Mouse (Mus musculus) kidney, embryonic 16.5 days (tissue): ENCODE data around the gene Tubgcp2. TPM values are rescaled to one million over a fixed set of nuclear protein-coding genes. Genes with fewer than 3 reads are reported as not detected.
A peak's percentile ranks its signal among the peaks of the same experiment; 100 is the strongest.

Source experiments
- ATAC-seq: fragments of 200-750 bp; cut with Nextera tagmentation; 2 replicates; pipeline ENCODE4 v1.8.0; 2017; ENCODE audit warnings: moderate TSS enrichment; ENCODE audit not compliant: low FRiP score, low TSS enrichment
- H3K27ac ChIP-seq: fragments of 300-500 bp; sonication (generic); 2 replicates; pipeline ENCODE4 v1.5.1; 2014; ENCODE audit warnings: low read length
- H3K27me3 ChIP-seq: fragments of 300-500 bp; sonication (generic); 2 replicates; pipeline ENCODE4 v1.6.1; 2014; ENCODE audit warnings: low read length, control low read depth, mixed read lengths; ENCODE audit not compliant: insufficient read depth
- H3K36me3 ChIP-seq: fragments of 300-500 bp; sonication (generic); 2 replicates; pipeline ENCODE4 v1.6.1; 2014; ENCODE audit warnings: low read length, control low read depth, mixed read lengths; ENCODE audit not compliant: insufficient read depth
- H3K4me1 ChIP-seq: fragments of 300-500 bp; sonication (generic); 2 replicates; pipeline ENCODE4 v1.6.1; 2014; ENCODE audit warnings: low read length, control low read depth, mixed read lengths; ENCODE audit not compliant: insufficient read depth
- H3K4me2 ChIP-seq: fragments of 300-500 bp; sonication (generic); replicated peaks from 2 replicates; pipeline ENCODE4 v1.6.1; 2014; ENCODE audit warnings: low read depth, low read length
- H3K4me3 ChIP-seq: fragments of 300-500 bp; sonication (generic); 2 replicates; pipeline ENCODE4 v1.5.1; 2014; ENCODE audit warnings: mild to moderate bottlenecking, low read length
- H3K9ac ChIP-seq: fragments of 300-500 bp; sonication (generic); replicated peaks from 2 replicates; pipeline ENCODE4 v1.6.1; 2014; ENCODE audit warnings: low read length
- H3K9me3 ChIP-seq: fragments of 300-500 bp; sonication (generic); 2 replicates; pipeline ENCODE4 v1.6.1; 2016; ENCODE audit warnings: low read length, control low read depth
- WGBS: fragments of 180-500 bp; shearing (Covaris S2); extraction: QIAGEN DNeasy Blood & Tissue Kit; methylation state at CpG from one replicate; pipeline ENCODE4 v1.1.7; 2014; 5-methylcytosine and 5-hydroxymethylcytosine counted together
- polyA plus RNA-seq: library from polyadenylated mRNA; unstranded; fragments of >200 nt; fragmentation: Nextera tagmentation; extraction: Ambion mirVana; gene quantifications from 2 replicates; pipeline ENCODE4 v1.2.1, GENCODE M21; 2015

The Tubgcp2 gene
- polyA plus RNA-seq, 1 experiment from 2014 or later, result 57.7 TPM

DNA sequence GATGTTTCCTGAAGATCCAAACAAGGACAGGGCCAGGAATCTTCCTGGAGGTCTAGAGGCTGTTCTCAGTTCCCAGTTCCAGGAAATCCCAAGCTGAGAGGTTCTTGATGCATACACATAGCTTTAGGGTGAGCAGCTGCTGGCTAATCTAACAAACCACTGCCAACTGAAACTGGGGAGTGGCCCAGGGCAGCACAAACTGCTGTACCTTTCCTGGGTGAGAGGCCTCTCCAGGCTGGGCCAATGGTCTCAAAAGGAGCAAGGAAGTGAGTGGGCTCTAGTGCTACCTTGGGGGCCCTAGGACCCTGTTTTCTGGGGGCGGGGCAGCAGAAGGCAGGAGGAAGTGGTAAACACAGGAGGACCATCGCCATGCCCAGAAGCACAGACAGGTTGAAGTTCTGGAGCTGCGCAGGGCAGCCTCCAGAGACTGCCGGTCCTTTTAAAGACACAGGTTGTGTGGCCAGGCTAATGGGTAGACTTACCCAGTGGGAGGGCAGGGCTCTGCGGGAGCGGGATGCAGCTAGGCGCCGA lies 45.5 kb downstream of the Tubgcp2 start:
- H3K36me3 ChIP-seq, result peaks cover under 1% of the 10 kb centered on the region; the same call in 1 of the 2 replicates
- WGBS, result 72% methylated on average over 8 of the region's 8 CpGs
- no peaks in the 10 kb centered on the region for H3K27me3 ChIP-seq
- H3K4me2 ChIP-seq, result no peak overlapping the region
- H3K4me3 ChIP-seq, result no peak overlapping the region
- no peak overlapping the region for H3K27ac ChIP-seq
- no peak overlapping the region for H3K9ac ChIP-seq
- H3K9me3 ChIP-seq, result no peaks in the 10 kb centered on the region
- no peaks in the 10 kb centered on the region for H3K4me1 ChIP-seq
- no peak for ATAC-seq

DNA sequence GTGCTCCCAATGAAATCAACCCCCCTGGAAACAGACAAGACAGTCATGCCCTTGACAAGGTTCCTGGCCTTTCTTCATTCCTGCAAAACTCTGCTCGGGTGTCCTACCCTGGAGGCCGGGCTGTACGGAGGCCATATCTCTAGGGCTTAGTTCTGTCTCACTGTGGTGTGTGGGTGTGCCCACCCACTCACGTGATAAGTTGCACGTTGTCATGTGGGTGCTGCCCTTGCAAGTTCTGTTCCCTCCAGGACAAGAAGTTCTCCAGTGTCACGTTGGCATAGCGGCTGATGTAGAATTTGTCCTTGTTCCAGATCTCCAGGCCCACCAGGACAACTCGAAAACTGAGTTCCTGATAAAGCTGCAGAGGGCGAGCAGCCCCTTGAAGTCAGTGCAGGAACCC lies 48.2 kb downstream of the Tubgcp2 start:
- Histone ChIP-seq H3K4me3 (no peak overlapping the region), H3K9me3 (no peaks in the 10 kb centered on the region), H3K27ac (no peak overlapping the region), H3K36me3 (peaks cover 6% of the 10 kb centered on the region; the same call in 1 of the 2 replicates), H3K4me2 (no peak overlapping the region), H3K4me1 (no peaks in the 10 kb centered on the region), H3K27me3 (no peaks in the 10 kb centered on the region), H3K9ac (no peak overlapping the region)
- ATAC-seq, result no peak
- 81% methylated on average over 9 of the region's 9 CpGs for WGBS

DNA sequence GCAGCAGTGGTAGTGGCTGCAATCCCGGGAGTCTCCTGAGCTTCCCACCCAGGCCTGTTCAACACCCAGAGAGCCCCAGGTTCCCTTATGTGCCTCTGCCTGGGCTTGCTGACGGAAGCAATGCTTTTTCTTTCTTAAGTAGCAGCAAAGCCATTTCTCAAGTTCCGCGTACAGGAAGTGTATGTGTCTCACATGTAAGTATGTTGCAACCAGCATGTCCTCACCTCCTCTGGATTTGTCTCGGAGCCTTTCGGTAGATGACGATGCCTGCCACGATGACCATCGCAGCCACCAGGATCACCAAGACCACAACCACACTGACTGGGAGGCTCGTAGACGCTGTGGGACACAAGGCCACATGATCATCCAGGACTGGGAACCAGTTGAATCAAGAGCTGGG lies 52.0 kb downstream of the Tubgcp2 start:
- Histone ChIP-seq H3K4me2 (no peak overlapping the region), H3K4me1 (no peaks in the 10 kb centered on the region), H3K9ac (no peak overlapping the region), H3K4me3 (no peak overlapping the region), H3K36me3 (peaks cover 6% of the 10 kb centered on the region; the same call in 1 of the 2 replicates), H3K27me3 (no peaks in the 10 kb centered on the region), H3K9me3 (no peaks in the 10 kb centered on the region), H3K27ac (no peak overlapping the region)
- 91% methylated on average over 11 of the region's 11 CpGs for WGBS
- no peak for ATAC-seq

DNA sequence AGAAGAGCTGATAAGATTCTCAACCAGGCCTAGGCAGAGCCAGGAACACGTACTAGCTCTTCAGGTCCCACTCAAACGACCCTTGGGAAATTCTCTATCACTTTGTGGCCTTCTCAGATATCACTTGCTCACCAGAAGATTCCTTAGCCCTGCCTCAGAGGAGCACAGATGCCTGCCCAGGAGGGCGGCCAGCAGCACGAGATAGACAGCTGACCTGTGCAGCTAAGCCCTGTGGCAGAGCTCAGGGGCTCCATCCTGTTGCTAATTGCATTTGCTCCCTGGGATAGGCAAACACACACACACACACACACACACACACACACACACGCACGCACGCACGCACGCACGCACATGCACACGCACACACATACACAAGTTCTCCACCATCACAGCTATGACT lies 54.4 kb downstream of the Tubgcp2 start:
- Histone ChIP-seq H3K4me3 (no peak overlapping the region), H3K27me3 (no peaks in the 10 kb centered on the region), H3K4me1 (peaks cover 8% of the 10 kb centered on the region; the same call in 1 of the 2 replicates), H3K4me2 (no peak overlapping the region), H3K9ac (no peak overlapping the region), H3K36me3 (peaks cover 6% of the 10 kb centered on the region; the same call in 1 of the 2 replicates), H3K27ac (no peak overlapping the region), H3K9me3 (no peaks in the 10 kb centered on the region)
- no peak for ATAC-seq
- WGBS, result 83% methylated on average over 11 of the region's 11 CpGs

DNA sequence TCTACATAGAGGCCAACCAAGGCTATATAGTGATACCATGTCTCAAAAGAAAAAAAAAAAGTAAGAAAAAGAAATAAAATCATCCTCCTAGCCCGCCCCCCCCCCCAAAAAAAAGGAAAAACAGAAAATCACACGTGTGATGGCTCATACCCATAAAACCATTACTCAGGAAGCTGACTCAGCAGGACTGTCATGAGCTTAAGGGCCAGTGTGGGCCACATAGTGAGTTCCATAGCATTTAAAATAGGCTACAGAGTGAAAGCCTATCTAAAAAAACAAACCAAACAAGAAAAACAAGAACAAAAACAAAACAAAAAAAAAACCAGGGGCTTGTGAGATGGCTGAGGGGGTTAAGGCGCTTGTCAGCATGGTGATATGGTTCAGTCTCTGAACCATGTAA lies 55.7 kb downstream of the Tubgcp2 start:
- Histone ChIP-seq H3K9me3 (no peaks in the 10 kb centered on the region), H3K4me1 (peaks cover 8% of the 10 kb centered on the region; the same call in 1 of the 2 replicates), H3K4me2 (no peak overlapping the region), H3K36me3 (peaks cover 4% of the 10 kb centered on the region; the same call in 1 of the 2 replicates), H3K4me3 (no peak overlapping the region), H3K27me3 (no peaks in the 10 kb centered on the region), H3K27ac (no peak overlapping the region), H3K9ac (no peak overlapping the region)
- 52% methylated on average over 3 of the region's 3 CpGs for WGBS
- no peak for ATAC-seq

GRCm38 (mm10) chr7:139979011-139979719 lies 57.3 kb downstream of the Tubgcp2 start:
- Histone ChIP-seq H3K4me1 (peaks cover 8% of the 10 kb centered on the region; the same call in 1 of the 2 replicates), H3K9ac (peak overlapping the region; percentile 46; the same call in 1 of the 2 replicates), H3K4me3 (peak overlapping the region; percentile 70), H3K27ac (no peak overlapping the region), H3K9me3 (no peaks in the 10 kb centered on the region), H3K36me3 (no peaks in the 10 kb centered on the region), H3K4me2 (peak overlapping the region; percentile 90), H3K27me3 (no peaks in the 10 kb centered on the region)
- WGBS, result 47% methylated on average over 13 of the region's 13 CpGs
- peak; percentile 73 for ATAC-seq

GRCm38 (mm10) chr7:139978278-139978892 lies 58.1 kb downstream of the Tubgcp2 start, which contains the start of gene 6430531B16Rik:
6430531B16Rik (minus strand) TSS chr7:139978755.
- Histone ChIP-seq H3K9me3 (no peaks in the 10 kb centered on the region), H3K27me3 (no peaks in the 10 kb centered on the region), H3K4me2 (peak within 1 kb of the TSS; percentile 90), H3K9ac (peak within 1 kb of the TSS; percentile 66), H3K27ac (no peak within 1 kb of the TSS), H3K4me3 (peak within 1 kb of the TSS; percentile 70), H3K4me1 (peaks cover 8% of the 10 kb centered on the region; the same call in 1 of the 2 replicates), H3K36me3 (no peaks in the 10 kb centered on the region)
- 4% methylated on average over 32 of the region's 32 CpGs for WGBS
- ATAC-seq, result peak; percentile 92

- Histone ChIP-seq H3K9ac (no peak overlapping the region), H3K27me3 (no peaks in the 10 kb centered on the region), H3K27ac (no peak overlapping the region), H3K4me1 (peaks cover 8% of the 10 kb centered on the region; the same call in 1 of the 2 replicates), H3K36me3 (no peaks in the 10 kb centered on the region), H3K4me3 (no peak overlapping the region), H3K9me3 (no peaks in the 10 kb centered on the region), H3K4me2 (no peak overlapping the region)
- no peak for ATAC-seq
- 51% methylated on average over 5 of the region's 5 CpGs for WGBS
These were observed 61.0 kb downstream of the Tubgcp2 start for GRCm38 (mm10) chr7:139975471-139975870.

GRCm38 (mm10) chr7:139974307-139974706 lies 62.2 kb downstream of the Tubgcp2 start:
- Histone ChIP-seq H3K27ac (no peak overlapping the region), H3K4me1 (peaks cover 8% of the 10 kb centered on the region; the same call in 1 of the 2 replicates), H3K27me3 (no peaks in the 10 kb centered on the region), H3K9me3 (no peaks in the 10 kb centered on the region), H3K36me3 (no peaks in the 10 kb centered on the region), H3K9ac (no peak overlapping the region), H3K4me3 (no peak overlapping the region), H3K4me2 (no peak overlapping the region)
- 79% methylated on average over 10 of the region's 10 CpGs for WGBS
- no peak for ATAC-seq

DNA sequence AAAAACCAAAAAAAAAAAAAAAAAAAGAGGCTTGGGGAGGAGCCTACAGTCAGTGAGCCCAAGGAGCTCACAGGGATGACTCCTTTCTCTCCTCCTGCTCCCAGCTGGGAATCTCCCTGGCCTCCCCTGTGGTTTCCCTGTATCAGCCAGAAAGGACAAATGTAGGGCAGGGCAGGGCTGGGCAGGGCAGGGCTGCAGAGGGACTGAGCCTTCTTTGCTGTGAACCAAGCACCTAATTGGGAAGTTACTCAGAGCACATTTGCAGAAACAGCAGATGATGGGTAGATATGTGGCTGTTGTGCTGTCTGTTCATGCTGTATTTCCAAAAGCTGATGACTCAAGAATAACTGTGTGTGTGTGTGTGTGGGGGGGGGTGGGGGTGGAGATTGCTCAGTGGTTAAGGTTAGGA lies 63.5 kb downstream of the Tubgcp2 start:
- no peak for ATAC-seq
- Histone ChIP-seq H3K27me3 (no peaks in the 10 kb centered on the region), H3K9me3 (no peaks in the 10 kb centered on the region), H3K27ac (no peak overlapping the region), H3K36me3 (no peaks in the 10 kb centered on the region), H3K4me1 (no peaks in the 10 kb centered on the region), H3K4me3 (no peak overlapping the region), H3K9ac (no peak overlapping the region), H3K4me2 (no peak overlapping the region)
